Mouse (Mus musculus) Muller cell, postnatal 12 days (primary cell): Measurements from ENCODE around the gene Prkca.

Experiments used
- DNase-seq: peaks from one replicate; pipeline ENCODE4 v3.0.0-alpha.2; 2015; ENCODE audit errors: inconsistent ontology term

The Prkca gene

GRCm38 (mm10) chr11:107950211-107950610 is 393.5 kb downstream of the Prkca start:
- peak; percentile 14 for DNase-seq

GRCm38 (mm10) chr11:107947951-107948350 is 395.8 kb downstream of the Prkca start:
- no peak for DNase-seq

GRCm38 (mm10) chr11:107946823-107947222 is 396.9 kb downstream of the Prkca start:
- no peak for DNase-seq

- no peak for DNase-seq
Measured at GRCm38 (mm10) chr11:107936929-107937328, 406.8 kb downstream of the Prkca start.

GRCm38 (mm10) chr11:107931721-107932120 is 412.0 kb downstream of the Prkca start:
- DNase-seq, result no peak

- no peak for DNase-seq
Measured at GRCm38 (mm10) chr11:107931288-107931687, 412.4 kb downstream of the Prkca start.

GRCm38 (mm10) chr11:107929712-107930111 is 414.0 kb downstream of the Prkca start:
- DNase-seq, result no peak

- DNase-seq, result peak; percentile 41
Measured at GRCm38 (mm10) chr11:107919852-107920508, 423.7 kb downstream of the Prkca start.

GRCm38 (mm10) chr11:107917721-107918235 is 425.9 kb downstream of the Prkca start:
- no peak for DNase-seq

- peak; percentile 27 for DNase-seq
Measured at GRCm38 (mm10) chr11:107914634-107915226, 429.0 kb downstream of the Prkca start, which contains the start of gene Cacng5. Gene Cacng5, minus strand, starts transcription at chr11:107915055.

- no peak for DNase-seq
Measured at GRCm38 (mm10) chr11:107913317-107913716, 430.4 kb downstream of the Prkca start.

GRCm38 (mm10) chr11:107905364-107905763 is 438.4 kb downstream of the Prkca start:
- no peak for DNase-seq

GRCm38 (mm10) chr11:107903966-107904605 is 439.6 kb downstream of the Prkca start:
- DNase-seq, result peak; percentile 63

- no peak for DNase-seq
Measured at GRCm38 (mm10) chr11:107900470-107900869, 443.3 kb downstream of the Prkca start.

GRCm38 (mm10) chr11:107898698-107899097 is 445.0 kb downstream of the Prkca start:
- DNase-seq, result no peak

- no peak for DNase-seq
Measured at GRCm38 (mm10) chr11:107895635-107896034, 448.1 kb downstream of the Prkca start.

- no peak for DNase-seq
Measured at GRCm38 (mm10) chr11:107891377-107891776, 452.4 kb downstream of the Prkca start.

- DNase-seq, result no peak
Measured at GRCm38 (mm10) chr11:107887342-107887741, 456.4 kb downstream of the Prkca start.
